Mouse (Mus musculus) C2C12 (cell line): ENCODE measurements around the gene Babam2.

Source experiments
- CTCF ChIP-seq: IDR thresholded peaks from one replicate; pipeline ENCODE4 v1.5.1; 2011; ENCODE audit not compliant: control insufficient read depth, insufficient read depth, insufficient read length
- MYOG ChIP-seq: IDR thresholded peaks from one replicate; pipeline ENCODE4 v1.6.1; 2011; ENCODE audit not compliant: control insufficient read depth, insufficient read length; ENCODE audit errors: extremely low read depth
- USF1 ChIP-seq: IDR thresholded peaks from one replicate; pipeline ENCODE4 v1.6.1; 2011; ENCODE audit warnings: low read depth, mild to moderate bottlenecking, control low read depth, moderate library complexity

GRCm38 (mm10) chr5:31904968-31905683, 207.6 kb downstream of the Babam2 start:
- TF ChIP-seq CTCF (no peak), MYOG (no peak), USF1 (no peak)
